Mouse (Mus musculus): ENCODE data around the gene Fkbp11. TPM values are rescaled to one million over a fixed set of nuclear protein-coding genes. Genes with fewer than 3 reads are reported as not detected.
"Not testable (repeated sequence)": the region's sequence is repeated elsewhere in the genome, so short reads cannot be mapped to it uniquely, and the experiment has no call there.

Gene Fkbp11
- total and polyA plus RNA-seq, 3 experiments, result 118 to 160 TPM; not detected in 1

DNA sequence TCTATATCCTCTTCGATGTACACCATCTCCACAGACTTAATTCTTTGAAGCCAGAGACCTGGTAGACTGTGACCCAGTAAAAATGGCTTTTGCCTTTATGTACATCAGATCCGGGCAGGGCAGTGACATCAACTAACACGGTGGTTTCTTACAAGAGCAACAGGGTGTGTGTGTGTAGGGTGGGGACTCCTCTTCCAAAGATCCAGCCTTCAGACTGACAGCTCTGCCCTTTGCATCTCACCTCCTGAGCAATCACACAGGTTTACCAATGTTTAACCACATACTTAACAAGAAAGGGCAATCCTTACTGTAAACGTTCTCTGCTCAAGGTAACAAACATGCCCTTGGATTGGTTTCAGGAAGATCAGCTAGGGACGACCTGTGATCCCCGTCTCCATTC, 19.3 kb upstream of the Fkbp11 start:
- no peak overlapping the region for H3K27ac ChIP-seq (ENCODE audit: control insufficient read depth, low read depth, low read length)
- no peak for DNase-seq (ENCODE audit: low read depth, low spot score)
- peaks cover 11% of the 10 kb centered on the region for H3K79me2 ChIP-seq (ENCODE audit: control insufficient read depth, insufficient read depth, low read length, poor library complexity)
- H3K27me3 ChIP-seq (ENCODE audit: control insufficient read depth in 1 of 2, insufficient read depth in 2 of 2, low read length in 2 of 2), result no peaks in the 10 kb centered on the region
- H3K4me1 ChIP-seq (ENCODE audit: control insufficient read depth in 1 of 2, insufficient read depth in 2 of 2, low read length in 2 of 2), result 0 out of 4 replicates have a peak, but pooled peaks cover 0 to 2% of the 10 kb centered on the region in 2 experiments
- no peak overlapping the region for H3K4me3 ChIP-seq (ENCODE audit: control insufficient read depth in 1 of 2, insufficient read depth in 1 of 2, low read depth in 2 of 2, low read length in 2 of 2)
- no peak for TF ChIP-seq POLR2A (IDR thresholded peaks at IDR 0.05; ENCODE audit: control insufficient read depth in 1 of 2, insufficient read depth in 1 of 2, low read depth in 1 of 2, low read length in 2 of 2, poor library complexity in 1 of 2)
- no peak for TF ChIP-seq EP300 (IDR thresholded peaks at IDR 0.05; ENCODE audit: low read depth in 1 of 2, low read length in 2 of 2)
- no peak for TF ChIP-seq ZC3H11A (IDR thresholded peaks at IDR 0.05; ENCODE audit: low read depth, low read length)
- TF ChIP-seq MYC (IDR thresholded peaks at IDR 0.05; ENCODE audit: low read depth, low read length), result no peak
- no peak for TF ChIP-seq MAFK (IDR thresholded peaks at IDR 0.05; ENCODE audit: borderline replicate concordance, low read depth, low read length)
- no peak for TF ChIP-seq RAD21 (IDR thresholded peaks at IDR 0.05; ENCODE audit: low read depth, low read length)
- TF ChIP-seq POLR2AphosphoS5 (IDR thresholded peaks at IDR 0.05; ENCODE audit: borderline replicate concordance, low read depth, low read length), result no peak
- no peak for TF ChIP-seq NRF1 (IDR thresholded peaks at IDR 0.05; ENCODE audit: insufficient read depth, low read depth, low read length, poor library complexity, severe bottlenecking)
- TF ChIP-seq HCFC1 (IDR thresholded peaks at IDR 0.05; ENCODE audit: low read depth, low read length), result no peak
- no peak for TF ChIP-seq SMC3 (IDR thresholded peaks at IDR 0.05; ENCODE audit: low read depth, low read length)
- TF ChIP-seq MEF2A (IDR thresholded peaks at IDR 0.05; ENCODE audit: extremely low read depth, insufficient replicate concordance, low read depth, low read length, poor library complexity, severe bottlenecking), result no peak
- no peak for TF ChIP-seq RCOR1 (IDR thresholded peaks at IDR 0.05; ENCODE audit: low read depth, low read length)
- no peak for TF ChIP-seq NELFE (IDR thresholded peaks at IDR 0.05; ENCODE audit: low read depth, low read length)
- TF ChIP-seq ELF1 (IDR thresholded peaks at IDR 0.05; ENCODE audit: low read depth, low read length), result no peak
- no peak for TF ChIP-seq TAL1 (IDR thresholded peaks at IDR 0.05; ENCODE audit: low read length)
- H3K9me3 ChIP-seq (replicated peaks; ENCODE audit: insufficient read depth, low read length), result no peaks in the 10 kb centered on the region
- peaks cover under 1 to 4% of the 10 kb centered on the region in 2 experiments; a peak in 2 of 4 replicates for H3K36me3 ChIP-seq (ENCODE audit: control insufficient read depth in 1 of 2, insufficient read depth in 2 of 2, low read length in 2 of 2)
- H3K9ac ChIP-seq (ENCODE audit: control insufficient read depth, low read depth, low read length, poor library complexity, severe bottlenecking), result no peak overlapping the region

GRCm38 (mm10) chr15:98746344-98746965, 18.5 kb upstream of the Fkbp11 start:
- Histone ChIP-seq H3K9ac (ENCODE audit: control insufficient read depth, low read depth, low read length, poor library complexity, severe bottlenecking) (no peak overlapping the region), H3K4me3 (ENCODE audit: control insufficient read depth in 1 of 2, insufficient read depth in 1 of 2, low read depth in 2 of 2, low read length in 2 of 2) (no peak overlapping the region), H3K27ac (ENCODE audit: control insufficient read depth, low read depth, low read length) (no peak overlapping the region), H3K4me1 (ENCODE audit: control insufficient read depth in 1 of 2, insufficient read depth in 2 of 2, low read length in 2 of 2) (no peaks in the 10 kb centered on the region), H3K79me2 (ENCODE audit: control insufficient read depth, insufficient read depth, low read length, poor library complexity) (peaks cover 5% of the 10 kb centered on the region), H3K27me3 (ENCODE audit: control insufficient read depth in 1 of 2, insufficient read depth in 2 of 2, low read length in 2 of 2) (no peaks in the 10 kb centered on the region), H3K9me3 (replicated peaks; ENCODE audit: insufficient read depth, low read length) (no peaks in the 10 kb centered on the region), H3K36me3 (ENCODE audit: control insufficient read depth in 1 of 2, insufficient read depth in 2 of 2, low read length in 2 of 2) (peaks cover 0 to 4% of the 10 kb centered on the region in 2 experiments; a peak in 1 of 4 replicates)
- TF ChIP-seq BHLHE40 (IDR thresholded peaks at IDR 0.05; ENCODE audit: borderline replicate concordance, low read depth, low read length), result no peak
- no peak for TF ChIP-seq RCOR1 (IDR thresholded peaks at IDR 0.05; ENCODE audit: low read depth, low read length)
- TF ChIP-seq CHD2 (IDR thresholded peaks at IDR 0.05; ENCODE audit: low read length), result no peak
- no peak for TF ChIP-seq MXI1 (IDR thresholded peaks at IDR 0.05; ENCODE audit: low read depth, low read length)
- no peak for TF ChIP-seq TCF12 (IDR thresholded peaks at IDR 0.05; ENCODE audit: low read depth, low read length)
- no peak for TF ChIP-seq USF1 (IDR thresholded peaks at IDR 0.05; ENCODE audit: low read depth, low read length)
- no peak for TF ChIP-seq SIN3A (IDR thresholded peaks at IDR 0.05; ENCODE audit: low read length)
- no peak for TF ChIP-seq ZNF384 (IDR thresholded peaks at IDR 0.05; ENCODE audit: low read depth, low read length)
- TF ChIP-seq MYC (IDR thresholded peaks at IDR 0.05; ENCODE audit: low read depth, low read length), result no peak
- TF ChIP-seq CHD1 (IDR thresholded peaks at IDR 0.05; ENCODE audit: low read depth, low read length), result no peak
- no peak for TF ChIP-seq E2F4 (IDR thresholded peaks at IDR 0.05; ENCODE audit: borderline replicate concordance, low read depth, low read length)
- no peak for TF ChIP-seq EP300 (IDR thresholded peaks at IDR 0.05; ENCODE audit: low read depth in 1 of 2, low read length in 2 of 2)
- TF ChIP-seq ZC3H11A (IDR thresholded peaks at IDR 0.05; ENCODE audit: low read depth, low read length), result no peak
- TF ChIP-seq SMC3 (IDR thresholded peaks at IDR 0.05; ENCODE audit: low read depth, low read length), result no peak
- no peak for TF ChIP-seq MAX (IDR thresholded peaks at IDR 0.05; ENCODE audit: low read length)
- TF ChIP-seq ZMIZ1 (IDR thresholded peaks at IDR 0.05; ENCODE audit: low read depth, low read length), result no peak
- DNase-seq (ENCODE audit: low read depth, low spot score), result no peak

GRCm38 (mm10) chr15:98743863-98744262, 15.9 kb upstream of the Fkbp11 start:
- H3K27me3 ChIP-seq (ENCODE audit: control insufficient read depth in 1 of 2, insufficient read depth in 2 of 2, low read length in 2 of 2); H3K9ac ChIP-seq (ENCODE audit: control insufficient read depth, low read depth, low read length, poor library complexity, severe bottlenecking); DNase-seq (ENCODE audit: low read depth, low spot score); H3K9me3 ChIP-seq (replicated peaks; ENCODE audit: insufficient read depth, low read length); H3K4me1 ChIP-seq (ENCODE audit: control insufficient read depth in 1 of 2, insufficient read depth in 2 of 2, low read length in 2 of 2); H3K36me3 ChIP-seq (ENCODE audit: control insufficient read depth in 1 of 2, insufficient read depth in 2 of 2, low read length in 2 of 2); H3K79me2 ChIP-seq (ENCODE audit: control insufficient read depth, insufficient read depth, low read length, poor library complexity); H3K4me3 ChIP-seq (ENCODE audit: control insufficient read depth in 1 of 2, insufficient read depth in 1 of 2, low read depth in 2 of 2, low read length in 2 of 2); H3K27ac ChIP-seq (ENCODE audit: control insufficient read depth, low read depth, low read length): not testable (repeated sequence)

All from MEL (cell line).